Mouse (Mus musculus) fat pad, adult 2 months (tissue): ENCODE data around the gene Ipo13.

ENCODE experiments used
- DNase-seq: peaks from one replicate; pipeline ENCODE4 v3.0.0-alpha.2; 2011; ENCODE audit warnings: low read depth, low spot score; ENCODE audit errors: extremely low read depth

Gene Ipo13

DNA sequence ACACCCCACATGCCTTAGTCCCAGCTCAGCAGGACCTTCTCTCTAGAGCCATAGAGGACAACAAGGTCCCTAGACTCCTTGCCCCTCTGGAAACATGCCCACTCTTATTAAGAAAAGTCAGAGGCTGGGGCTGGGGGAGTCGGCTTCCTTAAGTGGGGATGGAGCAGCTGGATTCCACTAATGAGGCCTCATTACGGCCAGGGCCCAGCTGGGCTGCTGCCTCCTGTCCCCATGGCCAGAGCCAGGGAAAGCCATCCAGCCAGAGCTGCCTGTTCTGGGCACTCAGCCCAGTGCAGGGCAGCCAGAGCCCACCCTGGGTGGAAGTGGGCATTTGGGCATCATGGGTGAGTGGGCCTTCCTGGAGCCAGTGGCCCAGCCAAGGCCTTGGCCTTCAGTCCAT, 67.8 kb downstream of the Ipo13 start:
- DNase-seq, result no peak

DNA sequence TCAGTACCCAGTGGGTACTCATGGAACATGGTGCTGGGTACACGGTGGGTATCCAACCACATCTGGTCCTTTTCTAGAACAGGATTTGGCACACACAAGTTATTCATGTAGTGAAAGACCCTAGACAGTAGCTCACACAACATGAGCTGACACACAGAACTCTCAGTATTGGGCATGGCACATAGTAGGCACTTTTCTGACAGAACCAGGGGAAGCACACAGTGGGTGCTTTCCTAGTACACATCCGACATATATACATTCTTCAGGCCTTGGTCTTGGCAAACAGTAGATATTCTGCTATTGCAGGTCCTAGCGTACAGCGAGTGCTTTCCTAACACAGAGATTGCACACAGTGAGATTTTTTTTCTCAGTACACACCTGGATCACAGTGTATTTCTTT, 68.5 kb downstream of the Ipo13 start:
- no peak for DNase-seq

DNA sequence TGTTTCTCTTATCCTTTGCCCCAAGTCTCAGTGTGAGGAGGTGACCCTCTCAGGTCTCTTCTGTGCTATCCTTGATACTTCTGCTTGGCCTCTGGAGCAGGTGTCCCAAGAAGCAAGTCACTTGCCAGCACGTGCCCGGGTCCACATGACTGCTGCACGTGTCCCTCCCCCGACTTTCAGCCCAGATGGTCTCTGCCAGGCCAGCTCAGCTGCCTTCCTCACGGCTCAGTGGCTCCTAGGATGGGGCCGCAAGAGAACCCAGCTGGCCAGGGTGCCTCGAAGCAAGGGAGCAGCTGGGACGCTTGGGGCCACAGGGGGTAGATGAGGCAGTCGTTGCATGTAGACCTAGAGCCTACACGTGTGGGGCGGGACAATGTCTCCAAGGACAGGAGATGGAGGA, 69.5 kb downstream of the Ipo13 start:
- DNase-seq, result no peak
